In genomic region chr11:102697338-102698017, GRCm38 (mm10) we compare ENCODE assay signal across 8 mouse cellular contexts. TPM values are rescaled to one million over a fixed set of nuclear protein-coding genes. Genes with fewer than 3 reads are reported as not detected.
DNase-seq lines count a peak whose midpoint lies in the region; ATAC-seq and TF ChIP-seq lines count a peak whose summit lies in the region.

Gene Ccdc43 (minus strand): TSS chr11:102697782.

- no peaks in the 10 kb centered on the region for H3K4me1 ChIP-seq in lung, embryonic 14.5 days (ENCODE audit: insufficient read depth)

- DNase-seq in MEL-GATA-1-ER (ENCODE audit: extremely low read depth, low read depth): peak; percentile 33
- peak; percentile 86 for DNase-seq in cerebellum, adult 8-10 months
- peak; percentile 80 for DNase-seq in forelimb bud, embryonic 11.5 days (ENCODE audit: low read depth, low spot score)
- DNase-seq in layer of hippocampus, adult 8-10 months (ENCODE audit: low spot score in 2 of 2): peak; percentile 68 to 80
- peak; percentile 91 for DNase-seq in lung, embryonic 14.5 days
- peak; percentile 83 for DNase-seq in testis, postnatal 14 days (ENCODE audit: low spot score)

- no peak for TF ChIP-seq CTCF in lung, embryonic 14.5 days (IDR thresholded peaks at IDR 0.05; ENCODE audit: low read depth)

- H3K9me3 ChIP-seq in lung, embryonic 14.5 days (ENCODE audit: low read depth, low read length): no peaks in the 10 kb centered on the region

- H3K27ac ChIP-seq in lung, embryonic 14.5 days (ENCODE audit: low read depth): peak within 1 kb of the TSS; percentile 43; the same call in 1 of the 2 replicates

- peak within 1 kb of the TSS; percentile 79 for H3K4me2 ChIP-seq in lung, embryonic 14.5 days

- H3K9ac ChIP-seq in lung, embryonic 14.5 days: peak within 1 kb of the TSS; percentile 77

- ATAC-seq in hematopoietic stem cell, adult 5-6 weeks (replicated peaks in 1 of 2; ENCODE audit: insufficient read depth in 1 of 2, low FRiP score in 2 of 2, low TSS enrichment in 1 of 2, low read depth in 1 of 2, poor library complexity in 2 of 2, severe bottlenecking in 2 of 2): peak; percentile 93 to 95
- ATAC-seq in lung, embryonic 14.5 days (ENCODE audit: insufficient read depth): peak; percentile 98
- peak; percentile 80 for ATAC-seq in neutrophil, adult 5-6 weeks (ENCODE audit: extremely low read depth, insufficient number of reproducible peaks, low FRiP score, poor library complexity, severe bottlenecking)

- no peaks in the 10 kb centered on the region for H3K27me3 ChIP-seq in lung, embryonic 14.5 days (ENCODE audit: insufficient read depth, low read length)

- H3K4me3 ChIP-seq in lung, embryonic 14.5 days (ENCODE audit: low read depth, low read length): peak within 1 kb of the TSS; percentile 68

- WGBS in lung, embryonic 14.5 days: 0% methylated on average over 49 of the region's 49 CpGs

- no peaks in the 10 kb centered on the region for H3K36me3 ChIP-seq in lung, embryonic 14.5 days (ENCODE audit: insufficient read depth)

RNA-seq across cellular contexts. Expression of gene Ccdc43, which starts in this region (rescaled TPM):
- total RNA-seq in hematopoietic stem cell, adult 5-6 weeks (2017): 46.5 and 51.1 TPM in 2 replicates
- 10 to 100 TPM; 29.3 to 32.2 (median 30.1) TPM for total RNA-seq in layer of hippocampus, adult 8-10 months (2022)
- 44.5 and 46.4 TPM in 2 replicates for polyA plus RNA-seq in lung, embryonic 14.5 days (2014; fragmentation: Nextera tagmentation; extraction: Ambion mirVana)
- total RNA-seq in neutrophil, adult 5-6 weeks (2017): 19.6 and 29.4 TPM in 2 replicates

Comparison
In these comparisons a context has a peak if more than half of its experiments do, and no peak if none do; other contexts are left out.
1. Peak in every context shown above with its lines: DNase-seq, ATAC-seq, H3K4me3 ChIP-seq and H3K27ac ChIP-seq.
2. DNase-seq: peak in every context shown above with its lines; median percentile 91 in lung, embryonic 14.5 days; 86 in cerebellum, adult 8-10 months; 83 in testis, postnatal 14 days; 80 in forelimb bud, embryonic 11.5 days; 74 in layer of hippocampus, adult 8-10 months; 33 in MEL-GATA-1-ER.